Mouse (Mus musculus) right cerebral cortex, adult 2 months (tissue): ENCODE results near the gene Gm20458.

Experiments
- DNase-seq, 2 experiments: peaks; one replicate each; pipeline ENCODE4 v3.0.0; 2021 to 2022; ENCODE audit warnings: low spot score in 2 of 2

Gene Gm20458

GRCm38 (mm10) chr2:164460745-164461551 is at the start of gene Gm20458:
Gene Gm20458 (plus strand): TSS chr2:164460967.
- DNase-seq = peak; percentile 95 to 97

- DNase-seq = no peak
These were observed 46.6 kb upstream of the Gm20458 start for GRCm38 (mm10) chr2:164414167-164414566.

GRCm38 (mm10) chr2:164414581-164414980 is 46.2 kb upstream of the Gm20458 start:
- DNase-seq = no peak

GRCm38 (mm10) chr2:164417198-164417597 is 43.6 kb upstream of the Gm20458 start:
- DNase-seq = peak in 1 of 2 experiments; percentile 35

- no peak for DNase-seq
These were observed 42.4 kb upstream of the Gm20458 start for GRCm38 (mm10) chr2:164418308-164418875.

GRCm38 (mm10) chr2:164419489-164419888 is 41.3 kb upstream of the Gm20458 start:
- no peak for DNase-seq

GRCm38 (mm10) chr2:164421306-164421705 is 39.5 kb upstream of the Gm20458 start:
- DNase-seq = no peak

GRCm38 (mm10) chr2:164421979-164422378 is 38.8 kb upstream of the Gm20458 start:
- no peak for DNase-seq

- DNase-seq = no peak
These were observed 37.9 kb upstream of the Gm20458 start for GRCm38 (mm10) chr2:164422675-164423393.

GRCm38 (mm10) chr2:164423464-164423863 is 37.3 kb upstream of the Gm20458 start:
- no peak for DNase-seq

GRCm38 (mm10) chr2:164424406-164424805 is 36.4 kb upstream of the Gm20458 start:
- no peak for DNase-seq

GRCm38 (mm10) chr2:164425401-164425800 is 35.4 kb upstream of the Gm20458 start:
- DNase-seq = no peak

- no peak for DNase-seq
These were observed 34.6 kb upstream of the Gm20458 start for GRCm38 (mm10) chr2:164426121-164426520.

- DNase-seq = no peak
These were observed 33.8 kb upstream of the Gm20458 start for GRCm38 (mm10) chr2:164426952-164427351.

- no peak for DNase-seq
These were observed 32.3 kb upstream of the Gm20458 start for GRCm38 (mm10) chr2:164428451-164428850.

GRCm38 (mm10) chr2:164429881-164430615 is 30.7 kb upstream of the Gm20458 start:
- no peak for DNase-seq

- no peak for DNase-seq
These were observed 30.1 kb upstream of the Gm20458 start for GRCm38 (mm10) chr2:164430697-164431096.

GRCm38 (mm10) chr2:164431676-164432465 is 28.9 kb upstream of the Gm20458 start:
- no peak for DNase-seq

- DNase-seq = no peak
These were observed 28.1 kb upstream of the Gm20458 start for GRCm38 (mm10) chr2:164432541-164433191.

GRCm38 (mm10) chr2:164433278-164433895 is 27.4 kb upstream of the Gm20458 start:
- DNase-seq = no peak
